8 mouse cellular contexts compared by ENCODE assay signal in the genomic region with DNA sequence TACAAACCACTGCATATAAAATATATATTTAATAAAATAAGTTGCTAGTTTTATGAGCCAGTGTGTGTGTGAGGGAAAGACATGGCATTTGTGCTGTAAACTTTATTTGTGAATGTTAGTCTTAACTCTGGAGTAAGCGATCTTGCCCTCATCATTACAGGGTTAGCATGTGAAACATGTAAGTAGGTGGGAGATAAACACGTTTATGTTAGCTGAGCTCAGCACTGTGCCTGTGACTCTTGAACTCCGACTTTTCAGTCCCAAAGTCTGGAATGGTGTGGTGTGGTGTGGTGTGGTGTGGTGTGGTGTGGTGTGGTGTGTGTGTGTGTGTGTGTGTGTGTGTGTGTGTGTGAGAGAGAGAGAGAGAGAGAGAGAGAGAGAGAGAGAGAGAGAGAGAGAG. TPM values are rescaled to one million over a fixed set of nuclear protein-coding genes. Genes with fewer than 3 reads are reported as not detected.
DNase-seq lines count a peak whose midpoint lies in the region; ATAC-seq and TF ChIP-seq lines count a peak whose summit lies in the region.
"Not testable (repeated sequence)": the region's sequence is repeated elsewhere in the genome, so short reads cannot be mapped to it uniquely, and the experiment has no call there.

No protein-coding gene starts in this region.

- ATAC-seq in embryonic facial prominence, embryonic 14.5 days (ENCODE audit: low read depth); hindbrain, embryonic 14.5 days (ENCODE audit: low FRiP score); liver, embryonic 15.5 days (ENCODE audit: insufficient read depth); midbrain, embryonic 14.5 days (ENCODE audit: low FRiP score, low TSS enrichment); stomach, embryonic 14.5 days (ENCODE audit: insufficient number of reproducible peaks, insufficient read depth, low FRiP score, low read depth): not testable (repeated sequence)

- peaks cover 22% of the 10 kb centered on the region for H3K27me3 ChIP-seq in embryonic facial prominence, embryonic 14.5 days (replicated peaks; ENCODE audit: control insufficient read depth, insufficient read depth, low read length)
- H3K27me3 ChIP-seq in hindbrain, embryonic 14.5 days (ENCODE audit: control insufficient read depth, insufficient read depth, low read length); liver, embryonic 15.5 days; midbrain, embryonic 14.5 days (ENCODE audit: control insufficient read depth, insufficient read depth, low read length); stomach, embryonic 14.5 days (ENCODE audit: control insufficient read depth, insufficient read depth, low read length): not testable (repeated sequence)

- H3K36me3 ChIP-seq in embryonic facial prominence, embryonic 14.5 days (ENCODE audit: control insufficient read depth, insufficient read depth, low read length); hindbrain, embryonic 14.5 days (replicated peaks; ENCODE audit: control insufficient read depth, insufficient read depth); liver, embryonic 15.5 days (replicated peaks); midbrain, embryonic 14.5 days (ENCODE audit: control insufficient read depth, insufficient read depth, low read length); stomach, embryonic 14.5 days (ENCODE audit: control insufficient read depth, insufficient read depth, low read length): not testable (repeated sequence)

- H3K4me1 ChIP-seq in embryonic facial prominence, embryonic 14.5 days (ENCODE audit: control insufficient read depth, insufficient read depth, low read length) = peaks cover 13% of the 10 kb centered on the region
- H3K4me1 ChIP-seq in hindbrain, embryonic 14.5 days (replicated peaks; ENCODE audit: control insufficient read depth, insufficient read depth, low read length) = peaks cover 17% of the 10 kb centered on the region; the same call in 1 of the 2 replicates
- H3K4me1 ChIP-seq in liver, embryonic 15.5 days (replicated peaks) = peaks cover 53% of the 10 kb centered on the region
- H3K4me1 ChIP-seq in midbrain, embryonic 14.5 days (ENCODE audit: control insufficient read depth, insufficient read depth, low read length) = peaks cover 31% of the 10 kb centered on the region
- not testable (repeated sequence) for H3K4me1 ChIP-seq in stomach, embryonic 14.5 days (ENCODE audit: control insufficient read depth, insufficient read depth, low read length)

- H3K4me3 ChIP-seq in embryonic facial prominence, embryonic 14.5 days (ENCODE audit: low read depth, low read length) = peak overlapping the region; percentile 71
- peak overlapping the region; percentile 78 for H3K4me3 ChIP-seq in hindbrain, embryonic 14.5 days (replicated peaks; ENCODE audit: low read length)
- peak overlapping the region; percentile 80 for H3K4me3 ChIP-seq in layer of hippocampus, adult 2 months
- H3K4me3 ChIP-seq in liver, embryonic 15.5 days (replicated peaks) = peak overlapping the region; percentile 92
- H3K4me3 ChIP-seq in midbrain, embryonic 14.5 days (replicated peaks; ENCODE audit: low read depth, low read length) = peak overlapping the region; percentile 80
- peak overlapping the region; percentile 77 for H3K4me3 ChIP-seq in stomach, embryonic 14.5 days (ENCODE audit: low read depth, low read length)

- DNase-seq in adipocyte (ENCODE audit: low spot score) = peak; percentile 78
- peak; percentile 41 for DNase-seq in embryonic facial prominence, embryonic 14.5 days (ENCODE audit: low spot score)
- DNase-seq in heart, adult 11 months = peak; percentile 86
- DNase-seq in hindbrain, embryonic 14.5 days (ENCODE audit: low spot score); layer of hippocampus, adult 2 months (ENCODE audit: low spot score in 2 of 2); midbrain, embryonic 14.5 days: not testable (repeated sequence)

- H3K9ac ChIP-seq in embryonic facial prominence, embryonic 14.5 days (ENCODE audit: low read depth, low read length) = peak overlapping the region; percentile 94
- H3K9ac ChIP-seq in hindbrain, embryonic 14.5 days = peak overlapping the region; percentile 92
- peak overlapping the region; percentile 98 for H3K9ac ChIP-seq in liver, embryonic 15.5 days
- peak overlapping the region; percentile 93; the same call in 1 of the 2 replicates for H3K9ac ChIP-seq in midbrain, embryonic 14.5 days (replicated peaks; ENCODE audit: low read length)
- peak overlapping the region; percentile 94 for H3K9ac ChIP-seq in stomach, embryonic 14.5 days (replicated peaks; ENCODE audit: low read depth, low read length)

- not testable (repeated sequence) for TF ChIP-seq CTCF in layer of hippocampus, adult 2 months (conservative IDR thresholded peaks at IDR 0.05)

- peak overlapping the region; percentile 97 for H3K27ac ChIP-seq in embryonic facial prominence, embryonic 14.5 days (replicated peaks; ENCODE audit: low read depth, low read length)
- peak overlapping the region; percentile 97 for H3K27ac ChIP-seq in hindbrain, embryonic 14.5 days
- H3K27ac ChIP-seq in layer of hippocampus, adult 2 months = peak overlapping the region; percentile 100
- peak overlapping the region; percentile 91 for H3K27ac ChIP-seq in liver, embryonic 15.5 days (replicated peaks)
- peak overlapping the region; percentile 97 for H3K27ac ChIP-seq in midbrain, embryonic 14.5 days (replicated peaks; ENCODE audit: low read depth, low read length)
- H3K27ac ChIP-seq in stomach, embryonic 14.5 days (ENCODE audit: low read length) = peak overlapping the region; percentile 96

- H3K4me2 ChIP-seq in embryonic facial prominence, embryonic 14.5 days (ENCODE audit: low read depth, low read length) = peak overlapping the region; percentile 75
- H3K4me2 ChIP-seq in hindbrain, embryonic 14.5 days (replicated peaks) = peak overlapping the region; percentile 74
- peak overlapping the region; percentile 88 for H3K4me2 ChIP-seq in liver, embryonic 15.5 days
- peak overlapping the region; percentile 80 for H3K4me2 ChIP-seq in midbrain, embryonic 14.5 days (ENCODE audit: low read length)
- H3K4me2 ChIP-seq in stomach, embryonic 14.5 days (replicated peaks; ENCODE audit: low read depth, low read length) = peak overlapping the region; percentile 73

- H3K9me3 ChIP-seq in embryonic facial prominence, embryonic 14.5 days (ENCODE audit: control insufficient read depth, low read length); hindbrain, embryonic 14.5 days (ENCODE audit: control insufficient read depth, low read length); liver, embryonic 15.5 days (replicated peaks); midbrain, embryonic 14.5 days (ENCODE audit: control insufficient read depth, low read length); stomach, embryonic 14.5 days (ENCODE audit: control insufficient read depth, low read depth, low read length): not testable (repeated sequence)

- WGBS in embryonic facial prominence, embryonic 14.5 days = 7% methylated on average over 3 of the region's 3 CpGs
- WGBS in hindbrain, embryonic 14.5 days = 5% methylated on average over 3 of the region's 3 CpGs
- 0% methylated on average over 3 of the region's 3 CpGs for WGBS in liver, embryonic 15.5 days (ENCODE audit: insufficient replicate concordance)
- WGBS in midbrain, embryonic 14.5 days = 1% methylated on average over 3 of the region's 3 CpGs
- under 1% methylated on average over 3 of the region's 3 CpGs for WGBS in stomach, embryonic 14.5 days

RNA-seq across cellular contexts. Expression of a gene that starts 5.6 kb away (rescaled TPM):
- 49.0 and 49.5 TPM in 2 replicates for polyA plus RNA-seq in embryonic facial prominence, embryonic 14.5 days (2014; fragmentation: Nextera tagmentation; extraction: Ambion mirVana)
- polyA plus RNA-seq in hindbrain, embryonic 14.5 days (2014; fragmentation: Nextera tagmentation; extraction: Ambion mirVana) = 38.8 and 41.9 TPM in 2 replicates
- total RNA-seq in layer of hippocampus, adult 2 months (2021) = 100 to 1,000 TPM; 430 to 443 TPM
- polyA plus RNA-seq in liver, embryonic 15.5 days (2015; fragmentation: Nextera tagmentation; extraction: Ambion mirVana) = 11.2 and 12.1 TPM in 2 replicates
- polyA plus RNA-seq in midbrain, embryonic 14.5 days (2014; fragmentation: Nextera tagmentation; extraction: Ambion mirVana) = 25.5 and 32.3 TPM in 2 replicates
- polyA plus RNA-seq in stomach, embryonic 14.5 days (2014; fragmentation: Nextera tagmentation; extraction: Ambion mirVana) = 67.9 and 73.2 TPM in 2 replicates
